Mouse (Mus musculus) neural tube, embryonic 15.5 days (tissue): ENCODE measurements at regions not wholly inside any gene's neighbourhood (a gene's known extent, or its start where the extent isn't known, plus 50 kb on each side); places are given as distances from the start of the nearest gene placed in this dataset.

Source experiments
- ATAC-seq: fragments of 200-750 bp; cut with Nextera tagmentation; 2 replicates; pipeline ENCODE4 v1.8.0; 2017; ENCODE audit warnings: mild to moderate bottlenecking, moderate TSS enrichment, moderate library complexity; ENCODE audit not compliant: low FRiP score
- H3K27ac ChIP-seq: fragments of 300-500 bp; sonication (generic); replicated peaks from 2 replicates; pipeline ENCODE4 v1.5.1; 2015; ENCODE audit warnings: mild to moderate bottlenecking, inconsistent platforms
- H3K27me3 ChIP-seq: fragments of 300-500 bp; sonication (generic); replicated peaks from 2 replicates; pipeline ENCODE4 v1.6.1; 2015; ENCODE audit warnings: inconsistent platforms
- H3K36me3 ChIP-seq: fragments of 300-500 bp; sonication (generic); 2 replicates; pipeline ENCODE4 v1.6.1; 2015; ENCODE audit warnings: inconsistent platforms
- H3K4me1 ChIP-seq: fragments of 300-500 bp; sonication (generic); 2 replicates; pipeline ENCODE4 v1.6.1; 2015; ENCODE audit warnings: inconsistent platforms
- H3K4me2 ChIP-seq: fragments of 300-500 bp; sonication (generic); 2 replicates; pipeline ENCODE4 v1.6.1; 2015; ENCODE audit warnings: inconsistent platforms, mild to moderate bottlenecking, moderate library complexity
- H3K4me3 ChIP-seq: fragments of 300-500 bp; sonication (generic); replicated peaks from 2 replicates; pipeline ENCODE4 v1.5.1; 2015; ENCODE audit warnings: mild to moderate bottlenecking, inconsistent platforms
- H3K9ac ChIP-seq: fragments of 300-500 bp; sonication (generic); replicated peaks from 2 replicates; pipeline ENCODE4 v1.6.1; 2015; ENCODE audit warnings: mild to moderate bottlenecking, inconsistent platforms
- H3K9me3 ChIP-seq: fragments of 300-500 bp; sonication (generic); replicated peaks from 2 replicates; pipeline ENCODE4 v1.6.1; 2016; ENCODE audit warnings: inconsistent platforms
- WGBS: fragments of 180-500 bp; shearing (Covaris S2); methylation state at CpG from one replicate; pipeline ENCODE4 v1.1.7; 2015; ENCODE audit warnings: mixed read lengths; 5-methylcytosine and 5-hydroxymethylcytosine counted together

DNA sequence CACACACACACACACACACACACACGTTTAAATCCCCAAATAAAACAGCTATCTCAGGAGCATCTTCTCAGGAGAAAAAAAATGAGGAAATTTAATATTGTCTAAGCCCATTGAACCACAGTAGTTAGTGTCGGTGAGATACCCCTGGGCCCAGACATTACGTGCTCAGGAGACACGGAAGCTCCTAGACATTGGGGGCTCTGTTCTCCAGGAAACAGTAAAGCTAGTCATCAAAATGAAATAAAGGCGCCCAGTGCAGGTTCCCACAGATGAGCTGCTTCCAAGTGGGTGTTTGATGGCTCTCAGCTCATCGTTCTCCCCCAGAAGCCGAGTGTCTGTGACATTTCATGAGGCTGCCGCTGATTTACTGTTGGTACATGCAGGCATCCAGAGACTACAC, 325.8 kb upstream of the Gm5415 start:
- peak; percentile 75 for ATAC-seq
- no peak overlapping the region for H3K4me3 ChIP-seq
- H3K4me1 ChIP-seq: peaks cover 3% of the 10 kb centered on the region
- H3K4me2 ChIP-seq: no peak overlapping the region
- no peak overlapping the region for H3K9ac ChIP-seq
- WGBS: 55% methylated on average over 8 of the region's 8 CpGs
- no peaks in the 10 kb centered on the region for H3K27me3 ChIP-seq
- H3K27ac ChIP-seq: no peak overlapping the region
- H3K9me3 ChIP-seq: no peaks in the 10 kb centered on the region
- no peaks in the 10 kb centered on the region for H3K36me3 ChIP-seq

DNA sequence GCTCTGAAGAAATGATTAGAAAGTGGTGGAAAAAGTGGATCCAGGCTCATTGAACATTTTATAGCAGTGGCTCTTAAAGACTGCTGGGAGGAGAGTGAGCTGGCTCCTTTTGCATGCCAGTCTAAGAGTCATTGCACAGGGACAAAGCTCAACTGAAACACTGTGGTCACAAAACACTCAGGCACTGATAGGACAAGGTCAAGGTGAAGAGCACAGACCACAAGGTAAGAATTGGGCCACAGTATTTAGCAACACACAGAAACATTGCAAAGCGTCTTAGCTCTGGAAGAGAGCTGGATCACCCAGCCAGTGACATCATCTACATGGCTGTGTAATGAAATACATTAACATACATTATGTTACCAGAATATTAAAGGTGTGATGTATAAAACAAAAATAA, 319.0 kb upstream of the Gm5415 start:
- Histone ChIP-seq H3K4me2 (no peak overlapping the region), H3K27ac (no peak overlapping the region), H3K4me1 (no peaks in the 10 kb centered on the region), H3K36me3 (no peaks in the 10 kb centered on the region), H3K9ac (no peak overlapping the region), H3K4me3 (no peak overlapping the region), H3K9me3 (no peaks in the 10 kb centered on the region), H3K27me3 (no peaks in the 10 kb centered on the region)
- WGBS: 81% methylated on average over 1 of the region's 1 CpGs
- no peak for ATAC-seq

DNA sequence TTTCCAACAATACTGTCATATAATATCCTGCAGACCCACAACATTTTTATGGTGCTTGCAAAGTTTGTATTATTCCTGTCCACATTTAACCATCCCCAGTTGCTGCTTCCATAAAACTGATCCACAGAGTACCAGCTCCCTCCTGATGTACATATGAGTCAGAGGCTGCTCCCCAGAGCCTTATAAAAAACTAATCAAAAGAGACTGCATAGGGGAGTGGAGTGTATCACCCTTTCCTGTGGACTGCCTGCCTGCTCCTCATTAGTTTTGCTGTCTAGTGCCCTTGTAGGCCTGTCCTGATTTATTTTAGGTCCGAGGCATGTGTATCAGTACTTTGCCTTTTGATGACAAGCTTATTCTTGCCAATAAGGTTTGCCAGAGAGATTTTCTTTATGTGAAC, 310.9 kb upstream of the Gm5415 start:
- H3K4me1 ChIP-seq: no peaks in the 10 kb centered on the region
- H3K9ac ChIP-seq: no peak overlapping the region
- no peaks in the 10 kb centered on the region for H3K9me3 ChIP-seq
- no peaks in the 10 kb centered on the region for H3K36me3 ChIP-seq
- no peak overlapping the region for H3K4me2 ChIP-seq
- 55% methylated on average over 1 of the region's 1 CpGs for WGBS
- no peak overlapping the region for H3K4me3 ChIP-seq
- no peak overlapping the region for H3K27ac ChIP-seq
- no peaks in the 10 kb centered on the region for H3K27me3 ChIP-seq
- ATAC-seq: no peak
